Mouse (Mus musculus): Measurements from ENCODE around the gene Adgre5.

Gene Adgre5

DNA sequence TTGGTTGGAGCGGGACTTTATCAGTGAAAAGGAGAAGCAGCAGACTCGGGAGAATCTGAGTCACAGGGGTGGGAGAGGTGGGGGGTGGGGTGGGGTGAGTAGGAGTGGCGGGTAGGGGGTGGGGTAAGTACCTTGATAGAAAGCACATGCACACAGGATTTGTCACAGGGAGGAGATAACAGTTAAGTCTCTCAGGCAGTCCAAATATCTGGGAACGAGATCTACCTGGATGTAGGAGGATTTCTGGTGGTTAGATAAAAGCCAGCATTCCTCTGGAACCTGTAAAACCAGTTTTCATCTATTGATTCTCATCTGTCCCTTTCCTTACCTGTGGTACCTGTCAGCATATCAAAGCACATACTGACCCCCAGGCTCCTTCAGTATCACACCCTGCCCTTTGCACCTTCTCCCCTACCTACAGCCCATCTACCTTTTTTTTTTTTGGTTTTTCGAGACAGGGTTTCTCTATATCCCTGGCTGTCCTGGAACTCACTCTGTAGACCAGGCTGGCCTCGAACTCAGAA lies 16.0 kb upstream of the Adgre5 start:
- ATAC-seq (ENCODE audit: insufficient number of reproducible peaks, low FRiP score, low TSS enrichment), result no peak

- ATAC-seq (ENCODE audit: insufficient number of reproducible peaks, low FRiP score, low TSS enrichment), result no peak
Observed at GRCm38 (mm10) chr8:83756273-83756672, 15.1 kb upstream of the Adgre5 start.

DNA sequence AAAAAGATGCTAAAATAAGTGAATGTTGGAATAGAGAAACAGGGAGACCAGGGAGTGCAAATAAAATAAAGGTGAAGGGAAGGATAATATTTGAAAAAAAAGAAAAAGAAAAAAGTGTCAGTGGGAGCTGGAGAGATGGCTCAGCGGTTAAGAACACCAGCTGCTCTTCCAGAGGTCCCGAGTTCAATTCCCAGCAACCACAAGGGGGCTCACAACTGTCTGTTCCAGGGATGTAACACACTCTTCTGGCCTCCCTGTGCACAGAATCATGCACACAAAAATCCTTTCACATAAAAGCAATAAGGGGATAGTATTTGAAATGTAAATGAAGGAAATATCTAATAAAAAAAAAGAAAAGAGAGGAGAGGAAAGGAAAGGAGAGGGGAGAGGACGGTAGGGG lies 13.0 kb upstream of the Adgre5 start:
- ATAC-seq (ENCODE audit: insufficient number of reproducible peaks, low FRiP score, low TSS enrichment), result no peak

GRCm38 (mm10) chr8:83749265-83749664 lies 8.1 kb upstream of the Adgre5 start:
- no peak for ATAC-seq (ENCODE audit: insufficient number of reproducible peaks, low FRiP score, low TSS enrichment)

DNA sequence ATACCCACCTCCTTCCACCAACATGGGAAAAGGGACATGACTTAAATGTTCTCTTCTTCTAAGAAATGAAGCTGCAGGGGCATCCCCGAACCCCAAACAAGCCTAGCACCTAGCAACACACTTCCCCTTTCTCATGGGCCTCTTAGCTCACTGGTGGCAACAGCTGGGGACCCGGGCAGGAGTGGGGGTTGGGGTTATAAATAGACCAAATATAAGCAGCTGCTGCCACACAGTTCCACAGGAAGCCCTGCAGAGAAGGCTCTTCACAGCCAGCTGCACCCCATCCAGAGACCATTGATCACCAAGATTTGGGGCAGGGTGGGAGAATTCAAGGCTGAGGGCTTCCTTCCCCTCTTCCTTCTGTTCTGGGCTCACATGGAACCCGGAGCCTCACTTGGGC lies 7.6 kb upstream of the Adgre5 start:
- ATAC-seq (ENCODE audit: insufficient number of reproducible peaks, low FRiP score, low TSS enrichment), result no peak

DNA sequence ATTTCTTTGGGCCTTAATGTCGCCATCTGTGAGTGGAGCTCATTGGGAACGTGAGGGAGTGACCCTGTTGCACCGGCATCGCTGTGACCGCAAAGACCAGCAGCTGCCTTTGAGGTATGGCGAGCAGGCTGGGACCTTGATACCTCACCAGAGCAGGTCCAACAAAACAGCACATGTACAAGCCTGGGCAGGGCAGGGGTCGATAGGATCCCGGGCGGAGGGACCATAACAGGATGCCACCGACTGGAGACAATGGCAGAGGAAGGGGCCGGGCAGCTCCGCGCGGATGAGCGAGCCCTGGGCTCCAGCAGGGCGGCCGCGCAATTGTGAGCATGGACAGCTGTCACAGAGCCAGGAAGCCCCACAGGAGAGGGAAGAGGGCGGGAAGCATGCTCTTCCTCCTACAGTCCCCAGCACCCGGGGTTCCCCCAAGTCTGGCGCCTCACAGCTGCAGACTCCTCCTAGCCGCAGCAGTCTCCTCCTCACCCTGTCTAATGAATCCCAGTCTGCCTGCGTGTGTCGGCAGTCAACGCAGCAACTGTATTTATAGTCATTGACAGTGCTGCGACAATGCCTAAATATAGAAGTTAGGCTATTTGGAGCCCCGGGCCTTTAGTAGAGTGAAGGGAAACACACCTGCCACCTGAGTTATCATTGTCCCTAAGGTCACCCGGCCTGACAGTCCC lies 6.7 kb upstream of the Adgre5 start:
- no peak for ATAC-seq (ENCODE audit: insufficient number of reproducible peaks, low FRiP score, low TSS enrichment)

DNA sequence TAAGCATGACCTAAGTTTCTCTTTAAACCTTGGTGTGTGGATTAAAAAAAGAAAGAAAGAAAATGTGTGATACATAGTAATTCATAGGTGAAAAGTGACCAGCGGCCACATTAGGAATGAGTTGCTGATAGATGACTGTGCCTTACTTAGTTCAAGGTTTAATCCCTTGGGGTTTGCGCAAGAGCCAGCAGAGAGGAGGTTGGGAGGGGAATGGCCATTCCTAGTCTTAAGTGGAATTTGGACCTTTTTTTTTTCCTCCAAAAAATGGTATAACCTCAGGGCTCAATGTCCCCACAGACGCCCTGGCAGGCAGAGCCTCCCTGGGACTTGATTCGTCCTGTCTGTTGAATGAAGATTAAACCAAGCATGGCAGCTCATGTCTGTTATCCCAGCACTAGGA lies 2.9 kb upstream of the Adgre5 start:
- no peak for ATAC-seq (ENCODE audit: insufficient number of reproducible peaks, low FRiP score, low TSS enrichment)

DNA sequence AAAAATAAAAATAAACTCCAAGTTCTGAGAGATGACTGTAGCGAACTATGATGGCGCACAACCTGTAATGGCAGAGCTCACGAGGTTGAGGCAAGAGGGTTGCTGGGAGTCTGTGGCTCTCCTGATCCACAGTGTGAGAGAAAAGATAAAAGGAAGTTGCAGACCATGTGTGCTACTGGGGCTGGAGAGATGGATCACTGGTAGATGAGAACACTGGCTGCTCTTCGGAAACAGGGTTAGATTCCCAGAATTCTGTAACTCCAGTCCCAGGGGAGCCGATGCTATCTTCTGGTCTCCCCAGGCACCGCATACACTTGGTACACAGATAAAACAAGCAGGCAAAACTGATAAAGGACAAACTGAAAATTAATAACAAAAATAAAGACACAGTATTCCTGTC lies 1.8 kb upstream of the Adgre5 start:
- ATAC-seq (ENCODE audit: insufficient number of reproducible peaks, low FRiP score, low TSS enrichment), result no peak

DNA sequence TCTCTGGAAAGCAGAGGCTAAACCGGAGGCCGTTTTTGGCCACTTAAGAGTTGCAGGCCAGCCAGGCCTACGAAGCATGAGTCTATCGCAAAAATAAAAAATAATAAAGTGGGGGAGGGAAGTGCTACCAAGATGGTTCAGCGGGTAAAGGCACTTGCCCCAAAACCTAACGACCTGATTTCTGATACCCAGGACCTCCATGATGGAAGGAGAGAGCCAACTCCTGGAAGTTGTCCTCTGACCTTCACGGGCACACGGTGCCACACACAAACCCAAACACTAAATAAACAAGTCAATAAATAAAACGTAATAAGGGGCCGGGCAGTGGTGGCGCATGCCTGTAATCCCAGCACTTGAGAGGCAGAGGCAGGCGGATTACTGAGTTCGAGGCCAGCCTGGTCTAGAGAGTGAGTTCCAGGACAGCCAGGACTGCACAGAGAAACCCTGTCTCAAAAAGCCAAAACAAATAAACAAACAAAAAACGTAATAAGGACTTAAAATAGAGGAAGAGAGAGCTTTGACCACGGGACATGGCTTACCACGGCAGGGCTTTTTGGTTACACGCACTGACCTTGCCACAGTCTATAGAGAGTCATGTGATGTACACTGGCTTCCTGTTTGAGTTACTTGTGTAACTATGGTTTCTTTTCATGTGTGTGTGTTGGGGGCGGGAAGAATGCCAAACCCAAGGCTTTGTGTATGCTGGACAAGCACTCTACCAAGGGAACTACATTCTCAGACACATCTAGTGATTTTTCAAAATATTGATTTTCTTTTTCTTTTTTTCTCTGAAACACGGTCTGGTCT lies 926 bp upstream of the Adgre5 start:
- no peak for ATAC-seq (ENCODE audit: insufficient number of reproducible peaks, low FRiP score, low TSS enrichment)

- ATAC-seq (ENCODE audit: insufficient number of reproducible peaks, low FRiP score, low TSS enrichment), result no peak
Observed at GRCm38 (mm10) chr8:83740586-83740975, 545 bp downstream of the Adgre5 start.

GRCm38 (mm10) chr8:83739711-83740468 lies 1.2 kb downstream of the Adgre5 start:
- no peak for ATAC-seq (ENCODE audit: insufficient number of reproducible peaks, low FRiP score, low TSS enrichment)

DNA sequence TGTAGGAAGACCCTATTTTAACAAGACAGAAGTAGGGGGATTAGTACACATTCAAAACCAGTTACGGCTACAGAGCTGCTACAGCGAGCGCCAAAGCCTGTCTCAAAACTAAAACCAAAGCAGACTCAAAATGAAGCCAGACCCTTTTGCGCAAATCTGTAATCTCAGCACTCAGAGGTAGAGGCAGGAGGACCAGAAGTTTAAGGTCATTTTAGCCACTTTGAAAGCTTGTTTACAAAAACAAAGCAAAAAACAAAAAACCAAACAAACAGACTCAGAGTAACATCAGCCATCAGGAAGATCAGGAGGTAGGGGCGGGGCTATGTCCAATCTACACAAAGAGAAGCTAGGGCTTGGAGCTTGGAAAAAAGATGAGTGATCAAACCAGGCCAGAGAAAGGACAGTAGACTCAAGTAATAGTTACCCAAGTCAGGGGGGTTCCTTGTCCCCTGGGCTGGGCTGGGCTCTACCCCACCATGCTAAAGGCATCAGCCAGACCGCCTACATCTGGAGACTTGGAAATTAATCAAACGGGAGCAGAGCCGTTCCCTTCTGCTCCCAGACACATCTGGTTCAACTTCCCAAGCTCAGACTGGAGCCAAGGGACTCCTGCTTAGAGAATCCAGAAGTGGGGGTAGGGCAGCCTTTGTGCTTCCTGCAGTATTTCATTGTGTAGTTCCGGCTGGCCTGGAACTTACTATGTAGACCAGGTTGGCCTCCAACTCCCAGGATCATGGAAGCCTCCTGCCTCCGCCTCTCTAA lies 2.0 kb downstream of the Adgre5 start:
- ATAC-seq (ENCODE audit: insufficient number of reproducible peaks, low FRiP score, low TSS enrichment), result no peak

DNA sequence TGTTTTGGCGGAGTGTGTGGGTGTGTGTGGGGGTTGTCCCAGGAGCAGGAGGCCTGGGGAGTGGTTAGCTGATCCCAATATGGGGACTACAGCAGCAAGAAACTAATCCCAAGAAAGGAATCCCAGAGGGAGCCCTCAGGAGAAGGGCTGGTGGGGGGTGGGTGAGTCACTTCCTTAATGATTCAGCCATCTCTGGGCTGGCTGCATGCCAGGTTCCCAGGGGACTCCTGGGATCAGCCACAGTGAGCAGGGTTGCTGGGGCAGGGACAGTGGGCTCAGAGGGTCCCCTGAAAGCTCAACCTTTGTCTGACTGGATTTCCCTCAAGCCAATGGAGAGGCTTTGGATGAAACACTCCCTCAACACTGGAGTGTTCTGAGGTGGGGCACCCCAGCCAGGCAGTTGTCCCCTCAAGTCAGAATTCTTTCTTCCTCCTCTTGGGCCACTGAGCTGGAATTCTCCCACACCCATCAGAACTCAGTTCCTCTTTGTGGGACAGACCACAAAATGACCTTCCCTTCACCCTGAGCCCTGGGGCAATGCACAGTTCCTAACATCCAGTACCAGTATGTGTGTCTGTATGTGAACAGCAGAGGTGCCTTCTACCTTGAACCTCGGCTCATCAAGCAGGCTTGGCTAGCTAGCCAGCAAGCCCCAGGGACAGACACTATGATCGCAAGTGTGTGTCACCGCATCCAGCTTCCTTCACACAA lies 3.1 kb downstream of the Adgre5 start:
- ATAC-seq (ENCODE audit: insufficient number of reproducible peaks, low FRiP score, low TSS enrichment), result no peak

- no peak for ATAC-seq (ENCODE audit: insufficient number of reproducible peaks, low FRiP score, low TSS enrichment)
Observed at GRCm38 (mm10) chr8:83737346-83737745, 3.8 kb downstream of the Adgre5 start.

DNA sequence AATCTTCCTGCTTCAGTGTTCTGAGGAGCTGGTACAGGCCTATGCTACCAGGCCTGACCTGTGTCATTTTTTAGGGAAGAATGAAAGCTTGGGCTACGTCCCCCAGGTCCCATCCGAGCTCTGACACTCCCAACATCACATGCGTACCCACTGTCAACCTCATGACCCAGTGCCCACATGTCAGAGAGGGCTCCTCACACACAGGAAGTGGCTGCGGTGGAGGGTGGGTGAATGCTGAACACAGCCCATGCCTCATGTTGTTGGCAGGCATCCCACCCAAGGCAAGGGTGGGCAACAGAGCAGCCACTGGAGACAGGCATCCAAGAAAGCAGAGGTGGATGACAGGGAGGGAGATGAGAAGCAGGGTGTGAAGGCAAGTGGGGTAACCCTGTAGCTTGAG lies 4.4 kb downstream of the Adgre5 start:
- no peak for ATAC-seq (ENCODE audit: insufficient number of reproducible peaks, low FRiP score, low TSS enrichment)

DNA sequence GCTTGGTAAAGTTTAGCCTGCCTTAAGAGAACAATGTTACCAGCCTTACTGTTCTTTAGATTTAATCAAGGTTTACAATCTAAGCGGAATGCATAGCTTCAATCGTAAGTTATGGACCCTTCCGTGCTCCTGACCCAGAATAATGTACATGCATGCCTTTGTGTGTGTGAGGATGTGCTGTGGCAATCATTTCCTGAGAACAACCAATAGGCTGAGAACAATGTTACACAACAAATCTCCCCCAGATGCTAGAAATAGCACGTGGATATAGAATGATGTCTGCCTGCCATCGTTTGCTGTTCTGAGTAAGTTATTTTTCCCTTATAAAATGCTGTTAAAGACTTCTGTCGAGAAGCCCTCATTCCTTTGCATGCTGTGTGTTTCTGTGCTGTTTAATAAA lies 8.2 kb downstream of the Adgre5 start:
- ATAC-seq (ENCODE audit: insufficient number of reproducible peaks, low FRiP score, low TSS enrichment), result no peak

DNA sequence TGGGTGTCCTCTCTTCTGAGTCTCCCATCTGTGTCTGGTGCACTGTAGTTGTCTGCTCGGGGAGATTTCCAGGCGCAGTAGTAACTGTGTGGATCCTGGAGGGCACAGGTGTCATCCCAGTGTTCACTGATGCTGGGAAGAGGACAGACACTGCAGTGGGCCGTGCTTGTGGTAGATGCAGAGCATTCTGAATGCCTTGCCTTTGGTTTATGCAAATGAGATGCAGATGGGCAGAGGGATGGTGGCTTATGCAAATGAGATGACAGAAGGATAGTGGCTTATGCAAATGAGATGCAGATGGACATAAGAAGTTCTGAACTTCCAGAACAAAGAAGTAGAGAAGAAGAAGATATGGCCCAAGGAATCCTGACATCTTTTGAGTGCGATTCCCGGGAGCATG lies 9.2 kb downstream of the Adgre5 start:
- ATAC-seq (ENCODE audit: insufficient number of reproducible peaks, low FRiP score, low TSS enrichment), result no peak

GRCm38 (mm10) chr8:83729009-83729807 lies 11.9 kb downstream of the Adgre5 start:
- ATAC-seq (ENCODE audit: insufficient number of reproducible peaks, low FRiP score, low TSS enrichment), result no peak

GRCm38 (mm10) chr8:83725521-83726102 lies 15.5 kb downstream of the Adgre5 start:
- no peak for ATAC-seq (ENCODE audit: insufficient number of reproducible peaks, low FRiP score, low TSS enrichment)

Data from cerebellum, adult (tissue).